Mouse (Mus musculus): Measurements from ENCODE around the gene Gm42688.
A peak's percentile ranks its signal among the peaks of the same experiment; 100 is the strongest.

Gm42688 gene

GRCm38 (mm10) chr6:83101316-83101687, at the start of gene Gm42688, which contains the start of gene Ccdc142:
TSS of gene Gm42688 (plus strand) at chr6:83101617.
TSS of gene Ccdc142 (plus strand) at chr6:83101601.
- DNase-seq: peak; percentile 94

- peak; percentile 29 for DNase-seq
Observed at GRCm38 (mm10) chr6:83053136-83053960, 48.1 kb upstream of the Gm42688 start.

- peak; percentile 96 for DNase-seq
Observed at GRCm38 (mm10) chr6:83054074-83054851, 47.2 kb upstream of the Gm42688 start, which contains the start of gene Aup1. TSS of gene Aup1 (plus strand) at chr6:83054521.

GRCm38 (mm10) chr6:83054871-83055431, 46.5 kb upstream of the Gm42688 start, which contains the start of gene Htra2:
TSS of gene Htra2 (minus strand) at chr6:83055273.
- peak; percentile 64 for DNase-seq

- DNase-seq: peak; percentile 62
Observed at GRCm38 (mm10) chr6:83057790-83058189, 43.6 kb upstream of the Gm42688 start, which contains the start of gene Dqx1. TSS of gene Dqx1 (plus strand) at chr6:83057844.

GRCm38 (mm10) chr6:83058725-83059124, 42.7 kb upstream of the Gm42688 start:
- no peak for DNase-seq

GRCm38 (mm10) chr6:83065995-83066394, 35.4 kb upstream of the Gm42688 start:
- no peak for DNase-seq

GRCm38 (mm10) chr6:83066441-83066840, 35.0 kb upstream of the Gm42688 start:
- no peak for DNase-seq

- no peak for DNase-seq
Observed at GRCm38 (mm10) chr6:83068221-83068620, 33.2 kb upstream of the Gm42688 start.

- no peak for DNase-seq
Observed at GRCm38 (mm10) chr6:83068706-83069487, 32.5 kb upstream of the Gm42688 start.

GRCm38 (mm10) chr6:83069488-83070246, 31.8 kb upstream of the Gm42688 start:
- DNase-seq: no peak

GRCm38 (mm10) chr6:83070247-83070310, 31.3 kb upstream of the Gm42688 start, which contains the start of gene Tlx2:
TSS of gene Tlx2 (minus strand) at chr6:83070293.
- no peak for DNase-seq

GRCm38 (mm10) chr6:83070311-83071219, 30.9 kb upstream of the Gm42688 start:
- no peak for DNase-seq

- no peak for DNase-seq
Observed at GRCm38 (mm10) chr6:83071220-83071619, 30.2 kb upstream of the Gm42688 start.

GRCm38 (mm10) chr6:83074979-83075378, 26.4 kb upstream of the Gm42688 start:
- no peak for DNase-seq

GRCm38 (mm10) chr6:83077630-83078323, 23.6 kb upstream of the Gm42688 start, which contains the start of gene Pcgf1:
TSS of gene Pcgf1 (plus strand) at chr6:83077869.
- DNase-seq: peak; percentile 75

GRCm38 (mm10) chr6:83078324-83078858, 23.0 kb upstream of the Gm42688 start:
- DNase-seq: peak; percentile 99

- DNase-seq: no peak
Observed at GRCm38 (mm10) chr6:83080210-83080609, 21.2 kb upstream of the Gm42688 start.

GRCm38 (mm10) chr6:83083497-83083896, 17.9 kb upstream of the Gm42688 start:
- DNase-seq: no peak

- no peak for DNase-seq
Observed at GRCm38 (mm10) chr6:83084477-83084876, 16.9 kb upstream of the Gm42688 start.
